Mouse (Mus musculus) lung, embryonic 16.5 days (tissue): Measurements from ENCODE around the gene Vwa7. TPM values are rescaled to one million over a fixed set of nuclear protein-coding genes. Genes with fewer than 3 reads are reported as not detected.
"Not testable (repeated sequence)": the region's sequence is repeated elsewhere in the genome, so short reads cannot be mapped to it uniquely, and the experiment has no call there.

Source experiments
- ATAC-seq: fragments of 200-750 bp; cut with Nextera tagmentation; 2 replicates; pipeline ENCODE4 v1.8.0; 2017; ENCODE audit warnings: low read depth, mild to moderate bottlenecking, moderate library complexity
- H3K27ac ChIP-seq: fragments of 300-500 bp; sonication (generic); 2 replicates; pipeline ENCODE4 v1.5.1; 2014; ENCODE audit warnings: mild to moderate bottlenecking, control low read depth, low read length
- H3K27me3 ChIP-seq: fragments of 300-500 bp; sonication (generic); 2 replicates; pipeline ENCODE4 v1.6.1; 2014; ENCODE audit warnings: low read depth, low read length, mixed read lengths; ENCODE audit not compliant: control insufficient read depth, insufficient read depth
- H3K36me3 ChIP-seq: fragments of 300-500 bp; sonication (generic); 2 replicates; pipeline ENCODE4 v1.6.1; 2014; ENCODE audit warnings: low read length; ENCODE audit not compliant: control insufficient read depth, insufficient read depth
- H3K4me1 ChIP-seq: fragments of 300-500 bp; sonication (generic); replicated peaks from 2 replicates; pipeline ENCODE4 v1.6.1; 2014; ENCODE audit warnings: low read length, mixed read lengths; ENCODE audit not compliant: control insufficient read depth, insufficient read depth
- H3K4me2 ChIP-seq: fragments of 300-500 bp; sonication (generic); 2 replicates; pipeline ENCODE4 v1.6.1; 2014; ENCODE audit warnings: low read depth, low read length, control low read depth
- H3K4me3 ChIP-seq: fragments of 300-500 bp; sonication (generic); 2 replicates; pipeline ENCODE4 v1.5.1; 2014; ENCODE audit warnings: mild to moderate bottlenecking, low read length, control low read depth
- H3K9ac ChIP-seq: fragments of 300-500 bp; sonication (generic); 2 replicates; pipeline ENCODE4 v1.6.1; 2014; ENCODE audit warnings: low read length, control low read depth
- H3K9me3 ChIP-seq: fragments of 300-500 bp; sonication (generic); 2 replicates; pipeline ENCODE4 v1.6.1; 2016; ENCODE audit warnings: low read length; ENCODE audit not compliant: control insufficient read depth
- WGBS: fragments of 180-500 bp; shearing (Covaris S2); extraction: QIAGEN DNeasy Blood & Tissue Kit; methylation state at CpG from one replicate; pipeline ENCODE4 v1.1.7; 2014; 5-methylcytosine and 5-hydroxymethylcytosine counted together
- polyA plus RNA-seq: library from polyadenylated mRNA; unstranded; fragments of >200 nt; fragmentation: Nextera tagmentation; extraction: Ambion mirVana; gene quantifications from 2 replicates; pipeline ENCODE4 v1.2.1, GENCODE M21; 2015

The Vwa7 gene
- polyA plus RNA-seq, 1 experiment from 2014 or later: 0.14 TPM

- no peak overlapping the region for H3K4me3 ChIP-seq
- no peaks in the 10 kb centered on the region for H3K27me3 ChIP-seq
- no peak for ATAC-seq
- no peaks in the 10 kb centered on the region for H3K9me3 ChIP-seq
- H3K9ac ChIP-seq: no peak overlapping the region
- no peaks in the 10 kb centered on the region for H3K36me3 ChIP-seq
- H3K27ac ChIP-seq: no peak overlapping the region
- WGBS: 60% methylated on average over 8 of the region's 8 CpGs
- H3K4me1 ChIP-seq: peaks cover under 1% of the 10 kb centered on the region
- H3K4me2 ChIP-seq: no peak overlapping the region
Measured at GRCm38 (mm10) chr17:35032323-35032870, 16.0 kb downstream of the Vwa7 start.

GRCm38 (mm10) chr17:35033703-35034102 lies 17.3 kb downstream of the Vwa7 start:
- not testable (repeated sequence) for H3K9ac ChIP-seq, H3K9me3 ChIP-seq, H3K27me3 ChIP-seq, H3K27ac ChIP-seq, H3K36me3 ChIP-seq, H3K4me1 ChIP-seq, H3K4me2 ChIP-seq, ATAC-seq, H3K4me3 ChIP-seq
- 53% methylated on average over 1 of the region's 1 CpGs for WGBS

GRCm38 (mm10) chr17:35034896-35035295 lies 18.5 kb downstream of the Vwa7 start:
- Histone ChIP-seq H3K36me3 (no peaks in the 10 kb centered on the region), H3K27me3 (no peaks in the 10 kb centered on the region), H3K9ac (no peak overlapping the region), H3K4me2 (no peak overlapping the region), H3K27ac (no peak overlapping the region), H3K4me1 (no peaks in the 10 kb centered on the region), H3K4me3 (no peak overlapping the region), H3K9me3 (no peaks in the 10 kb centered on the region)
- no peak for ATAC-seq
- WGBS: 70% methylated on average over 6 of the region's 6 CpGs

DNA sequence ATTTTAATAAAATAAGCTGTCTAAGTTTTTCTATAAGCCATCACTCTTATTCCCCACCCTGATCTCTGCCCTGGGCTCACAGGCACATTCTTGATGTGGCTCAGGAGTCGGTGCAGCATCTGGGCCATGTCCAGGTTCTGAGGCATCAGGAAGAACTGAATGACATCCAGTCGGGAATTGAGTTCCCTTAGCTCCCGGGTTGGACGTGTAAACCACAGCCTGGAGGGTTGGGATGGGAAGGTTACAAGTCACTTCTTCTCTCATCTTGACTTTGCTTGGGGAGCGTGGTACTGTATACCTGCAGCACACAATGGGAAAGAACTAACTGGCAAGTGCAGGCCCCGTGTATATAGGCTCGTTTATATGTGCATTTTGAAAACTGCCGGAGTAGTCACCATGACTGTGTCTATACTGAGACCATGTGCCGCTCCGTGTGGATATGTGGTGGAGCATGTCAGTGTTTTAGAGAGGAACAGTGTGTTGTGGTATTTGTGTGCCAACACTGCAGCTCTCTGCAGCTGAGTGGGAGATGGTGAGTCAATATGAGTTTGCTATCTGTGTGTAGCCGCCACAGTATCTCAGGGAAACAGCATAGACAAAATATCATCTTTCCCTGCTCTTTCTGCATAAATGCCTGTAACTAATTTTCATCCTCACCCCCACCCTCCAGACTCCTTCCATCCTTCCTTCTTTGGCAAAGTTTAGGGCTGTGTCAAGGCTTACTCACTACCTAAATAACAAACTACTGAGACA lies 22.9 kb downstream of the Vwa7 start:
- Histone ChIP-seq H3K36me3 (no peaks in the 10 kb centered on the region), H3K9me3 (no peaks in the 10 kb centered on the region), H3K4me3 (no peak overlapping the region), H3K4me1 (peaks cover 4% of the 10 kb centered on the region; the same call in 1 of the 2 replicates), H3K4me2 (no peak overlapping the region), H3K9ac (no peak overlapping the region), H3K27ac (no peak overlapping the region), H3K27me3 (no peaks in the 10 kb centered on the region)
- no peak for ATAC-seq
- 80% methylated on average over 11 of the region's 11 CpGs for WGBS

DNA sequence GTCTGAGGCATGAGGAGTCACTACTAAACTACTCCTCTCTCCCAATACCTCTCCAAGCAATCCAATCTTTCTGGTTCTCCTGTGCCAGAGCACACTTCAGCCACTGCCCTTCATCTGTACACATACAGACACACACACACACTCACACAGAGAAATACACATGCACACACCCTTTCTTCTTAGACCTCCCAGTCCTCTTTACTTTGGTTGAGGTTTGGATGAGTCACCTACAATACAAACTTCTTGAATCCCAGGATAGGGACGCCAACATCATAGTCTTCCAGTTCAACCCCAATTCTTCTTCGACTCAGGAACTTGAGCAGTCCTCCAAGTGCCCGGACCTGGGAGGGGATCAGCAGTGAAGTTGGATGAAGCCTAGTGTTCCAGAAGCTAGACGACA lies 27.4 kb downstream of the Vwa7 start:
- Histone ChIP-seq H3K27me3 (no peaks in the 10 kb centered on the region), H3K36me3 (no peaks in the 10 kb centered on the region), H3K27ac (peak overlapping the region; percentile 11), H3K4me1 (peaks cover 26% of the 10 kb centered on the region), H3K4me2 (no peak overlapping the region), H3K9ac (no peak overlapping the region), H3K9me3 (no peaks in the 10 kb centered on the region), H3K4me3 (no peak overlapping the region)
- ATAC-seq: no peak
- 67% methylated on average over 4 of the region's 4 CpGs for WGBS

GRCm38 (mm10) chr17:35044904-35045806 lies 28.8 kb downstream of the Vwa7 start:
- Histone ChIP-seq H3K9ac (peak overlapping the region; percentile 97), H3K4me1 (peaks cover 37% of the 10 kb centered on the region), H3K4me3 (peak overlapping the region; percentile 72), H3K27me3 (no peaks in the 10 kb centered on the region), H3K27ac (peak overlapping the region; percentile 99), H3K36me3 (no peaks in the 10 kb centered on the region), H3K4me2 (peak overlapping the region; percentile 99), H3K9me3 (no peaks in the 10 kb centered on the region)
- no peak for ATAC-seq
- WGBS: 74% methylated on average over 7 of the region's 7 CpGs

- peak overlapping the region; percentile 99 for H3K27ac ChIP-seq
- peak overlapping the region; percentile 97 for H3K9ac ChIP-seq
- H3K4me2 ChIP-seq: peak overlapping the region; percentile 99
- peak overlapping the region; percentile 72 for H3K4me3 ChIP-seq
- 2% methylated on average over 46 of the region's 48 CpGs for WGBS
- no peaks in the 10 kb centered on the region for H3K36me3 ChIP-seq
- H3K4me1 ChIP-seq: peaks cover 37% of the 10 kb centered on the region
- no peak; the same call in 1 of the 2 replicates for ATAC-seq
- no peaks in the 10 kb centered on the region for H3K27me3 ChIP-seq
- no peaks in the 10 kb centered on the region for H3K9me3 ChIP-seq
Measured at GRCm38 (mm10) chr17:35045807-35046680, 29.7 kb downstream of the Vwa7 start.

DNA sequence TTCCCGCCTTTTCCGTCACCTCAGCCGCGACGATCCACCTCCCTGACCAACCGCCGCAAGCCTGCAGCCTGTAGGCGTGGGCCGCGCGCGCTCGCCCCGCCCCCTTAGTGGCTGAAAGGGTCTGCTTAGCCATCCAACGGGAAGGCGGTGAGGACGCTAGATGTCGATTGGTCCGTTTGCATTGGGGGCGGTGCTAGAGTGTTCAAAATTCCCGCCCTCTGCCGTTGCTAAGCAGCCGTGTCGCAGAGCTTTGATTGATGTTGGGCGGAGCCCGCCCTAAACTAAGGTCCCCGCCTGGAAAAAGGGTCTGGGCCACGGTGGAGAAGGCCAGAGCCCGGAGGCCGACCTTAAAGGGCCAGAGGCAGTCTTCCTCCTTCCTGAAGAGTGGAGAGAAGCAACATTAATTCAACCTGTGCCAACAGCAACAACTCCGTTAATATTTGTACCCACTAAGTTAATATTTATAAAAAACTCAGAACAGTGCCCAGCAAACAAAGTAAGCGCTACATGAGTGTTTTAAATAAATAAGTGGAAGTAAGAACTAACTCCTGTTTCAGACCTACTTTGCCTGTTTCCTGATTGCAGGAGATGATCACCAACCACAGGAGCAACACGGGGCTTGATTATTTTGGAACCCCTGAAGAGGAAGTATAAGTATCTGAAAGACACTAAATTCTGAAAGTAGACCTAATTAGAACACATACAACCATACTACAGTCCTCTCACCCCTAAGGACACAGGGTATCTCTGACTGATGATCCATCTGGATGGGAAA lies 30.5 kb downstream of the Vwa7 start, which contains the start of gene Msh5:
Gene Msh5, minus strand, starts transcription at position 65 of the 775 bp plus-strand sequence.
- Histone ChIP-seq H3K4me3 (peak within 1 kb of the TSS; percentile 72), H3K27ac (peak within 1 kb of the TSS; percentile 99), H3K36me3 (no peaks in the 10 kb centered on the region), H3K9ac (peak within 1 kb of the TSS; percentile 97), H3K9me3 (no peaks in the 10 kb centered on the region), H3K4me2 (peak within 1 kb of the TSS; percentile 99), H3K27me3 (no peaks in the 10 kb centered on the region), H3K4me1 (peaks cover 38% of the 10 kb centered on the region)
- peak; percentile 93 for ATAC-seq
- WGBS: 1% methylated on average over 33 of the region's 33 CpGs
